Mouse (Mus musculus) liver, postnatal 0 days (tissue): ENCODE results near the gene Rsrc2.

ENCODE experiments used
- CTCF ChIP-seq: sonication (generic); IDR thresholded peaks from 2 replicates; pipeline ENCODE4 v1.5.1; 2016; ENCODE audit warnings: antibody characterized with exemption, low read depth
- EP300 ChIP-seq: IDR thresholded peaks from 2 replicates; pipeline ENCODE4 v1.6.1; 2016; ENCODE audit warnings: antibody characterized with exemption, low read depth, mild to moderate bottlenecking

DNA sequence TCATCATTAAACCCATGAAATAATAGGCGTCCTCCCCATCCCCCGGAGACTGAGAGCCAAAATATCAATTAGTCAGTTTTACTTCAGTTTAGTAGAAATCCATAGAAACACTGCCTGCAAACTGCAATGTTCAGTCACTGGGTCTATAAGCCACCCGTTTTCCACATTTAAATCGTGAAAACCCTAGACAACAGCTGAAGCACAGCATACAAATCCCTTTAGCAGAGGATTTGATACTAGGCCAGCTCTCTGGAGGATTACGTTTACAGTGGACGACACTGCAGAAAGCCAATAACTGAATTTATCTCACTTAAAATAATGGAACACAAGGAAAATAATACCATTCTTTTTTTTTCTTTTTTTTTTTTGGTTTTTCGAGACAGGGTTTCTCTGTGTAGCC, 1.6 kb downstream of the Rsrc2 start:
- TF ChIP-seq CTCF, result no peak
- TF ChIP-seq EP300, result no peak
